Mouse (Mus musculus) brain, embryonic 14.5 days (tissue): ENCODE data around the gene Ugt1a2.

Source experiments
- CTCF ChIP-seq: fragments of 200-500 bp; IDR thresholded peaks from 2 replicates; pipeline ENCODE4 v1.5.1; 2012; ENCODE audit warnings: inconsistent platforms, mild to moderate bottlenecking, moderate library complexity, borderline replicate concordance; ENCODE audit not compliant: insufficient read depth, insufficient read length; ENCODE audit errors: extremely low read depth
- POLR2A ChIP-seq: fragments of 200-500 bp; IDR thresholded peaks from 2 replicates; pipeline ENCODE4 v1.6.1; 2012; ENCODE audit warnings: mild to moderate bottlenecking, inconsistent platforms, borderline replicate concordance; ENCODE audit not compliant: poor library complexity, insufficient read depth, insufficient read length, severe bottlenecking; ENCODE audit errors: extremely low read depth

DNA sequence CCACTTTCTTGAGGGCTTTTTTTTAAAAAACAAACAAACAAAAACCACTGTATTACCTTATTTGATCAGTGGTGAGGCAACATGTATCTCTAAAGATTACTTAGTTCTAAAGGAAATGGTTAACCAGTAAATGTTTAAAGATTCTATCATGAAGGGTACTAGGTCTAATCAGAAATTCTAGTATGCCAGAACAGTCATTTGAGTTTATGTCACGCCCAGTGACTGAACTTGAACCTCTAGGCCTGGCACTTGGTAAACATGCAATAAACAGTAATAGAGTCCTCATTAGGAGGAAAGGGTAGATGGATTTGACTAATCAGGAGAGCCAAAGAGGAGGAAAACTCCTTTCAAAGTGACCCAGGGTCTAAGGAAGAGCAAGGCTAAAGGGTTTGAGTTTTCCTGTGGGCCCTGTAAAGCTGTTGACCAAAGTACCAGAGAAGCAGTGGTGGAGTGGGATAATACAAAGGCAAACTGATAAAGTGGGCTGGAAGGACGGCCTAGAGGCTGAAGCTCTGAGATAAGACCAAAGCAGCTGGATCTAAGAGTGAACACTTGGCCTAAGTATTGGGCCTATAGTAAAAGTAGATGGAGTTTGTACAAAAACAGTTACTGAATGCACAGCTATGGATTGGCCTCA is 6.6 kb downstream of the Ugt1a2 start:
- TF ChIP-seq POLR2A (no peak), CTCF (no peak)
